Mouse (Mus musculus): ENCODE measurements around the gene Itpripl1. TPM values are rescaled to one million over a fixed set of nuclear protein-coding genes. Genes with fewer than 3 reads are reported as not detected.
"Not testable (repeated sequence)": the region's sequence is repeated elsewhere in the genome, so short reads cannot be mapped to it uniquely, and the experiment has no call there.

Gene Itpripl1
- total and polyA plus RNA-seq, 3 experiments, result 22.7 to 27.3 TPM; not detected in 1

DNA sequence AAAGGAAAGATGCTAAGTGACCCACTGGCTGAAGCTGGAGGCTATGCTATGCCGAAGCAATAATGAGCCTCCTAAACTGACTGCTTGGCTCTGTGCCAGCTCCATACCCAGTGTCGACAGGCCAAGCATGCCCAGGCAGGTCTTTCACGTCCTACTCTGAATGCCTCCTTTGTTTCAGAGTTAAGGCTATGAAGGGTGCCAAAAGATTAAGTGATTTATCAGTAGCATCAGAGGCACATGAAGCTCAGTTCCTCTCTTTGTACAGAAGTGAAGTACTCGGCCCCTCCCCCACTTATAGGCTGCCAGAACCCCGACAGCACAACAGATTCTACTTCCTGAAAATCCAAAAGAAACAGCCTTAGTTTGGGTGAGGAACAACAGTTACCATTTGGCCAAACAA, 6.3 kb downstream of the Itpripl1 start (continued):
- TF ChIP-seq NRF1 (IDR thresholded peaks at IDR 0.05; ENCODE audit: insufficient read depth, low read depth, low read length, poor library complexity, severe bottlenecking), result peak; percentile 49; the same call in 1 of the 2 replicates
- TF ChIP-seq JUND (IDR thresholded peaks at IDR 0.05; ENCODE audit: low read depth, low read length), result no peak
- peak; percentile 81 for TF ChIP-seq MAZ (IDR thresholded peaks at IDR 0.05; ENCODE audit: low read depth, low read length)
- TF ChIP-seq MAX (IDR thresholded peaks at IDR 0.05; ENCODE audit: low read length), result peak; percentile 77
- peak; percentile 79 for TF ChIP-seq MXI1 (IDR thresholded peaks at IDR 0.05; ENCODE audit: low read depth, low read length)

DNA sequence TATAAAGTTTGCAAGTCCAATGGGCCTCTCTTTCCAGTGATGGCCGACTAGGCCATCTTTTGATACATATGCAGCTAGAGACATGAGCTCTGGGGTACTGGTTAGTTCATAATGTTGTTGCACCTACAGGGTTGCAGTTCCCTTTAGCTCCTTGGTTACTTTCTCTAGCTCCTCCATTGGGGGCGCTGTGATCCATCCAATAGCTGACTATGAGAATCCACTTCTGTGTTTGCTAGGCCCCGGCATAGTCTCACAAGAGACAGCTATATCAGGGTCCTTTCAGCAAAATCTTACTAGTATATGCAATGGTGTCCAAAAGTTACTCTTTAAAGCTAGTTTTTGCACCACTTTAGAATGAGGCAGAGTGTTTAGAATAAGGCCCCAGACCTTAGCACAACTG, 8.0 kb downstream of the Itpripl1 start:
- peaks cover 0 to 35% of the 10 kb centered on the region in 2 experiments; a peak in 2 of 4 replicates for H3K36me3 ChIP-seq (ENCODE audit: control insufficient read depth in 1 of 2, insufficient read depth in 2 of 2, low read length in 2 of 2)
- not testable (repeated sequence) for H3K4me3 ChIP-seq (ENCODE audit: control insufficient read depth in 1 of 2, insufficient read depth in 1 of 2, low read depth in 2 of 2, low read length in 2 of 2); H3K27me3 ChIP-seq (ENCODE audit: control insufficient read depth in 1 of 2, insufficient read depth in 2 of 2, low read length in 2 of 2); H3K9ac ChIP-seq (ENCODE audit: control insufficient read depth, low read depth, low read length, poor library complexity, severe bottlenecking); H3K9me3 ChIP-seq (replicated peaks; ENCODE audit: insufficient read depth, low read length); DNase-seq (ENCODE audit: low read depth, low spot score); H3K27ac ChIP-seq (ENCODE audit: control insufficient read depth, low read depth, low read length)
- H3K4me1 ChIP-seq (ENCODE audit: control insufficient read depth in 1 of 2, insufficient read depth in 2 of 2, low read length in 2 of 2), result peaks cover 12 to 35% of the 10 kb centered on the region in 2 experiments
- H3K79me2 ChIP-seq (ENCODE audit: control insufficient read depth, insufficient read depth, low read length, poor library complexity), result peaks cover 35% of the 10 kb centered on the region

- peak within 1 kb of the TSS; percentile 91 to 96 for H3K4me3 ChIP-seq (ENCODE audit: control insufficient read depth in 1 of 2, insufficient read depth in 1 of 2, low read depth in 2 of 2, low read length in 2 of 2)
- DNase-seq (ENCODE audit: low read depth, low spot score), result peak; percentile 92
- H3K79me2 ChIP-seq (ENCODE audit: control insufficient read depth, insufficient read depth, low read length, poor library complexity), result peaks cover 49% of the 10 kb centered on the region
- peak within 1 kb of the TSS; percentile 96 for H3K27ac ChIP-seq (ENCODE audit: control insufficient read depth, low read depth, low read length)
- peaks cover 0 to 38% of the 10 kb centered on the region in 2 experiments; a peak in 2 of 4 replicates for H3K36me3 ChIP-seq (ENCODE audit: control insufficient read depth in 1 of 2, insufficient read depth in 2 of 2, low read length in 2 of 2)
- H3K4me1 ChIP-seq (ENCODE audit: control insufficient read depth in 1 of 2, insufficient read depth in 2 of 2, low read length in 2 of 2), result peaks cover 18 to 42% of the 10 kb centered on the region in 2 experiments
- no peaks in the 10 kb centered on the region for H3K9me3 ChIP-seq (replicated peaks; ENCODE audit: insufficient read depth, low read length)
- no peaks in the 10 kb centered on the region for H3K27me3 ChIP-seq (ENCODE audit: control insufficient read depth in 1 of 2, insufficient read depth in 2 of 2, low read length in 2 of 2)
- peak within 1 kb of the TSS; percentile 98 for H3K9ac ChIP-seq (ENCODE audit: control insufficient read depth, low read depth, low read length, poor library complexity, severe bottlenecking)
- TF ChIP-seq GABPA (IDR thresholded peaks at IDR 0.05; ENCODE audit: low read depth, low read length), result no peak
- peak; percentile 95 for TF ChIP-seq POLR2AphosphoS5 (IDR thresholded peaks at IDR 0.05; ENCODE audit: borderline replicate concordance, low read depth, low read length)
- TF ChIP-seq MYC (IDR thresholded peaks at IDR 0.05; ENCODE audit: low read depth, low read length), result peak; percentile 73
- TF ChIP-seq SMC3 (IDR thresholded peaks at IDR 0.05; ENCODE audit: low read depth, low read length), result no peak
- TF ChIP-seq KAT2A (conservative IDR thresholded peaks at IDR 0.05; ENCODE audit: low read depth, low read length), result no peak
- no peak for TF ChIP-seq MEF2A (IDR thresholded peaks at IDR 0.05; ENCODE audit: extremely low read depth, insufficient replicate concordance, low read depth, low read length, poor library complexity, severe bottlenecking)
- no peak for TF ChIP-seq JUND (IDR thresholded peaks at IDR 0.05; ENCODE audit: low read depth, low read length)
- peak; percentile 49 for TF ChIP-seq MYB (IDR thresholded peaks at IDR 0.05; ENCODE audit: low read depth, low read length)
- TF ChIP-seq ZC3H11A (IDR thresholded peaks at IDR 0.05; ENCODE audit: low read depth, low read length), result no peak
- no peak for TF ChIP-seq RAD21 (IDR thresholded peaks at IDR 0.05; ENCODE audit: low read depth, low read length)
- TF ChIP-seq ETS1 (IDR thresholded peaks at IDR 0.05; ENCODE audit: low read depth, low read length), result no peak; the same call in none of the 2 replicates
- TF ChIP-seq SIN3A (IDR thresholded peaks at IDR 0.05; ENCODE audit: low read length), result peak; percentile 82
- TF ChIP-seq MAZ (IDR thresholded peaks at IDR 0.05; ENCODE audit: low read depth, low read length), result no peak
- TF ChIP-seq NRF1 (IDR thresholded peaks at IDR 0.05; ENCODE audit: insufficient read depth, low read depth, low read length, poor library complexity, severe bottlenecking), result peak; percentile 92
- TF ChIP-seq ELF1 (IDR thresholded peaks at IDR 0.05; ENCODE audit: low read depth, low read length), result peak; percentile 77; the same call in 1 of the 2 replicates
- TF ChIP-seq MAX (IDR thresholded peaks at IDR 0.05; ENCODE audit: low read length), result peak; percentile 69
- TF ChIP-seq RCOR1 (IDR thresholded peaks at IDR 0.05; ENCODE audit: low read depth, low read length), result peak; percentile 34; the same call in 1 of the 2 replicates
- TF ChIP-seq TBP (IDR thresholded peaks at IDR 0.05; ENCODE audit: low read depth, low read length), result peak; percentile 76; the same call in 1 of the 2 replicates
- no peak for TF ChIP-seq GATA1 (IDR thresholded peaks at IDR 0.05; ENCODE audit: low read depth, low read length)
- no peak for TF ChIP-seq MAFK (IDR thresholded peaks at IDR 0.05; ENCODE audit: borderline replicate concordance, low read depth, low read length)
- TF ChIP-seq TCF12 (IDR thresholded peaks at IDR 0.05; ENCODE audit: low read depth, low read length), result peak; percentile 81
- 0 out of 6 replicates have a peak, but pooled peaks of 1 of the 3 experiments have one; percentile 1 for TF ChIP-seq CTCF (IDR thresholded peaks at IDR 0.05 in 2 of 3, conservative IDR thresholded peaks at IDR 0.05 in 1 of 3; ENCODE audit: control insufficient read depth in 1 of 3, insufficient read depth in 1 of 3, low read depth in 2 of 3, low read length in 3 of 3, poor library complexity in 1 of 3, severe bottlenecking in 1 of 3)
- peak; percentile 95 for TF ChIP-seq POLR2AphosphoS2 (IDR thresholded peaks at IDR 0.05; ENCODE audit: low read length)
- peak; percentile 97 for TF ChIP-seq NELFE (IDR thresholded peaks at IDR 0.05; ENCODE audit: low read depth, low read length)
- TF ChIP-seq CHD1 (IDR thresholded peaks at IDR 0.05; ENCODE audit: low read depth, low read length), result no peak
- TF ChIP-seq E2F4 (IDR thresholded peaks at IDR 0.05; ENCODE audit: borderline replicate concordance, low read depth, low read length), result peak; percentile 91
These were observed 9.4 kb downstream of the Itpripl1 start, which contains the start of gene Ncaph for GRCm38 (mm10) chr2:127133621-127134461. Ncaph (minus strand) TSS chr2:127133954.
